Mouse (Mus musculus) olfactory bulb, adult 2 months (tissue): ENCODE data around the gene Zfp804b.

ENCODE experiments used
- CTCF ChIP-seq: fragments of 200-500 bp; IDR thresholded peaks from 2 replicates; pipeline ENCODE4 v1.5.1; 2012; ENCODE audit warnings: low read depth, mild to moderate bottlenecking, low read length, moderate library complexity; ENCODE audit not compliant: insufficient read depth
- POLR2A ChIP-seq: fragments of 200-500 bp; IDR thresholded peaks from 2 replicates; pipeline ENCODE4 v1.6.1; 2012; ENCODE audit warnings: mild to moderate bottlenecking, low read depth, low read length, moderate library complexity; ENCODE audit not compliant: insufficient read depth

- TF ChIP-seq CTCF: no peak
- no peak for TF ChIP-seq POLR2A
Measured at GRCm38 (mm10) chr5:7284336-7284735, 60.2 kb downstream of the Zfp804b start.
